Mouse (Mus musculus): ENCODE data around the gene Utrn. TPM values are rescaled to one million over a fixed set of nuclear protein-coding genes. Genes with fewer than 3 reads are reported as not detected.

The Utrn gene
- total and polyA plus RNA-seq, 3 experiments = 0.31 to 1.1 (median 0.67) TPM

GRCm38 (mm10) chr10:12406338-12407110 is 462.6 kb downstream of the Utrn start:
- Histone ChIP-seq H3K9ac (ENCODE audit: insufficient read depth, low read depth) (no peak overlapping the region), H3K4me2 (ENCODE audit: insufficient read depth, low read depth, poor library complexity, severe bottlenecking) (no peak overlapping the region), H3K27ac (ENCODE audit: insufficient read depth, low read depth) (no peak overlapping the region), H3K4me1 (ENCODE audit: control insufficient read depth in 1 of 2, insufficient read depth in 2 of 2) (no peaks in the 10 kb centered on the region), H3K79me2 (replicated peaks; ENCODE audit: control insufficient read depth, extremely low read depth, insufficient read depth, poor library complexity, severe bottlenecking) (no peaks in the 10 kb centered on the region), H3K36me3 (replicated peaks in 1 of 2; ENCODE audit: control insufficient read depth in 1 of 2, insufficient read depth in 1 of 2, low read length in 1 of 2) (no peaks in the 10 kb centered on the region), H3K9me3 (replicated peaks; ENCODE audit: low read length) (no peaks in the 10 kb centered on the region), H3K4me3 (replicated peaks in 1 of 3; ENCODE audit: low read depth in 2 of 3, low read length in 2 of 3, poor library complexity in 1 of 3) (no peak overlapping the region), H3K27me3 (replicated peaks) (no peaks in the 10 kb centered on the region)
- in situ Hi-C loops (cut with MboI; ENCODE audit: low pct_ligation_motif_present, low pct_unique_long_range_greater_than_20kb, low sequenced_read_pairs) = no loop called here
- dilution Hi-C loops (cut with MboI; ENCODE audit: extremely low pct_ligation_motif_present, extremely low pct_unique_long_range_greater_than_20kb, low sequenced_read_pairs) = no loop called here
- no peak for DNase-seq (ENCODE audit: extremely low read depth)
- TF ChIP-seq RCOR1 (conservative IDR thresholded peaks at IDR 0.05; ENCODE audit: low read depth, low read length) (no peak), MXI1 (IDR thresholded peaks at IDR 0.05; ENCODE audit: low read depth, low read length) (no peak), ZMIZ1 (IDR thresholded peaks at IDR 0.05; ENCODE audit: low read depth, low read length) (no peak), KAT2A (IDR thresholded peaks at IDR 0.05; ENCODE audit: insufficient replicate concordance, low read length) (no peak), SIN3A (IDR thresholded peaks at IDR 0.05; ENCODE audit: low read length) (no peak), JUND (conservative IDR thresholded peaks at IDR 0.05; ENCODE audit: low read depth, low read length) (no peak), TCF12 (IDR thresholded peaks at IDR 0.05; ENCODE audit: low read depth, low read length) (no peak), CHD2 (IDR thresholded peaks at IDR 0.05; ENCODE audit: low read length) (no peak), ZC3H11A (IDR thresholded peaks at IDR 0.05; ENCODE audit: low read depth, low read length) (no peak), USF2 (conservative IDR thresholded peaks at IDR 0.05; ENCODE audit: low read depth, low read length) (no peak), RAD21 (IDR thresholded peaks at IDR 0.05; ENCODE audit: low read depth, low read length) (no peak), MYC (IDR thresholded peaks at IDR 0.05; ENCODE audit: low read depth, low read length) (no peak), MAZ (IDR thresholded peaks at IDR 0.05; ENCODE audit: low read depth, low read length) (no peak), IRF4 (IDR thresholded peaks at IDR 0.05; ENCODE audit: low read depth, low read length) (no peak), MAFK (IDR thresholded peaks at IDR 0.05; ENCODE audit: insufficient replicate concordance, low read length) (no peak), MAX (IDR thresholded peaks at IDR 0.05; ENCODE audit: low read length) (no peak), JUN (IDR thresholded peaks at IDR 0.05; ENCODE audit: insufficient read depth, low read depth, low read length) (no peak), ZNF384 (IDR thresholded peaks at IDR 0.05; ENCODE audit: low read depth, low read length) (no peak)

- no peak for DNase-seq (ENCODE audit: extremely low read depth)
- dilution Hi-C loops (cut with MboI; ENCODE audit: extremely low pct_ligation_motif_present, extremely low pct_unique_long_range_greater_than_20kb, low sequenced_read_pairs) (no loop called here), in situ Hi-C loops (cut with MboI; ENCODE audit: low pct_ligation_motif_present, low pct_unique_long_range_greater_than_20kb, low sequenced_read_pairs) (no loop called here)
- no peaks in the 10 kb centered on the region for H3K27me3 ChIP-seq (replicated peaks)
- no peak overlapping the region for H3K9ac ChIP-seq (ENCODE audit: insufficient read depth, low read depth)
- no peak overlapping the region for H3K4me3 ChIP-seq (replicated peaks in 1 of 3; ENCODE audit: low read depth in 2 of 3, low read length in 2 of 3, poor library complexity in 1 of 3)
- H3K27ac ChIP-seq (ENCODE audit: insufficient read depth, low read depth) = no peak overlapping the region
- H3K79me2 ChIP-seq (replicated peaks; ENCODE audit: control insufficient read depth, extremely low read depth, insufficient read depth, poor library complexity, severe bottlenecking) = no peaks in the 10 kb centered on the region
- no peak overlapping the region for H3K4me2 ChIP-seq (ENCODE audit: insufficient read depth, low read depth, poor library complexity, severe bottlenecking)
- no peaks in the 10 kb centered on the region; a peak in 1 of 4 replicates for H3K4me1 ChIP-seq (ENCODE audit: control insufficient read depth in 1 of 2, insufficient read depth in 2 of 2)
- no peaks in the 10 kb centered on the region for H3K9me3 ChIP-seq (replicated peaks; ENCODE audit: low read length)
- no peaks in the 10 kb centered on the region for H3K36me3 ChIP-seq (replicated peaks in 1 of 2; ENCODE audit: control insufficient read depth in 1 of 2, insufficient read depth in 1 of 2, low read length in 1 of 2)
- TF ChIP-seq MXI1 (IDR thresholded peaks at IDR 0.05; ENCODE audit: low read depth, low read length) (no peak), POLR2AphosphoS2 (IDR thresholded peaks at IDR 0.05; ENCODE audit: low read depth, low read length) (no peak), IRF4 (IDR thresholded peaks at IDR 0.05; ENCODE audit: low read depth, low read length) (no peak), MAX (IDR thresholded peaks at IDR 0.05; ENCODE audit: low read length) (no peak), POLR2A (IDR thresholded peaks at IDR 0.05; ENCODE audit: low read depth, low read length) (no peak), ZKSCAN1 (IDR thresholded peaks at IDR 0.05; ENCODE audit: borderline replicate concordance, low read depth, low read length) (no peak), E2F4 (IDR thresholded peaks at IDR 0.05; ENCODE audit: insufficient replicate concordance, low read depth, low read length) (no peak), TBP (conservative IDR thresholded peaks at IDR 0.05; ENCODE audit: low read depth, low read length) (no peak), PAX5 (IDR thresholded peaks at IDR 0.05; ENCODE audit: low read length) (no peak), USF1 (IDR thresholded peaks at IDR 0.05; ENCODE audit: low read depth, low read length) (no peak), CTCF (conservative IDR thresholded peaks at IDR 0.05 in 1 of 2, IDR thresholded peaks at IDR 0.05 in 1 of 2; ENCODE audit: low read depth in 2 of 2, low read length in 2 of 2) (no peak), RCOR1 (conservative IDR thresholded peaks at IDR 0.05; ENCODE audit: low read depth, low read length) (no peak), USF2 (conservative IDR thresholded peaks at IDR 0.05; ENCODE audit: low read depth, low read length) (no peak), ZMIZ1 (IDR thresholded peaks at IDR 0.05; ENCODE audit: low read depth, low read length) (no peak), ZNF384 (IDR thresholded peaks at IDR 0.05; ENCODE audit: low read depth, low read length) (no peak)
Observed at GRCm38 (mm10) chr10:12399450-12399849, 469.7 kb downstream of the Utrn start.
